Mouse (Mus musculus): ENCODE measurements around the gene Gabra3.

Gene Gabra3

GRCm38 (mm10) chrX:72656230-72656898 is at the start of gene Gabra3:
TSS of gene Gabra3 (minus strand) at chrX:72656848.
- DNase-seq: no peak

GRCm38 (mm10) chrX:72655789-72656188 is 859 bp downstream of the Gabra3 start:
- DNase-seq: no peak

- DNase-seq: no peak
Observed at GRCm38 (mm10) chrX:72655381-72655780, 1.3 kb downstream of the Gabra3 start.

- no peak for DNase-seq
Observed at GRCm38 (mm10) chrX:72650688-72651087, 6.0 kb downstream of the Gabra3 start.

- DNase-seq: peak in 1 of 2 experiments; percentile 4
Observed at GRCm38 (mm10) chrX:72644691-72645090, 12.0 kb downstream of the Gabra3 start.

GRCm38 (mm10) chrX:72497284-72497683 is 159.4 kb downstream of the Gabra3 start:
- DNase-seq: no peak

GRCm38 (mm10) chrX:72489806-72490205 is 166.8 kb downstream of the Gabra3 start:
- no peak for DNase-seq

- DNase-seq: no peak
Observed at GRCm38 (mm10) chrX:72386758-72387157, 269.9 kb downstream of the Gabra3 start, which contains the start of gene Magea10. TSS of gene Magea10 (minus strand) at chrX:72386858.
